Comparison of ENCODE assay signal across 10 mouse cellular contexts in genomic region chr5:64623653-64624052, GRCm38 (mm10).
DNase-seq lines count a peak whose midpoint lies in the region; ATAC-seq and TF ChIP-seq lines count a peak whose summit lies in the region.
"Had no signal": no experiment of that assay in that cellular context is flagged by ENCODE, and none has a peak within 500 bp of the region (broad histone marks: within the 10 kb centered on the region; RNA-seq: fewer than 3 reads in every experiment).

No protein-coding gene starts in this region.

- H3K27me3 ChIP-seq in intestine, embryonic 15.5 days (replicated peaks) = no peaks in the 10 kb centered on the region
- no peaks in the 10 kb centered on the region for H3K27me3 ChIP-seq in stomach, postnatal 0 days (ENCODE audit: control insufficient read depth, insufficient read depth, low read length)
- H3K27me3 ChIP-seq: forebrain, embryonic 15.5 days had no signal

- no peak overlapping the region for H3K4me3 ChIP-seq in intestine, embryonic 15.5 days (replicated peaks)
- no peak overlapping the region for H3K4me3 ChIP-seq in stomach, postnatal 0 days (ENCODE audit: low read depth, low read length)
- H3K4me3 ChIP-seq: forebrain, embryonic 15.5 days had no signal

- H3K9me3 ChIP-seq in intestine, embryonic 15.5 days = no peaks in the 10 kb centered on the region
- H3K9me3 ChIP-seq in stomach, postnatal 0 days (ENCODE audit: control insufficient read depth, low read length) = no peaks in the 10 kb centered on the region
- H3K9me3 ChIP-seq: forebrain, embryonic 15.5 days had no signal

- peak; percentile 92 for ATAC-seq in intestine, embryonic 15.5 days
- peak; percentile 87 for ATAC-seq in stomach, postnatal 0 days (ENCODE audit: low FRiP score, low TSS enrichment)
- ATAC-seq: forebrain, embryonic 15.5 days had no signal

- DNase-seq in left cerebral cortex, postnatal 4 days = peak; percentile 6
- no peak for DNase-seq in left cerebral cortex, adult 18-20 months (ENCODE audit: low spot score in 2 of 2)
- peak; percentile 64 for DNase-seq in large intestine, adult 2 months (ENCODE audit: low read depth, low spot score)
- DNase-seq in stomach, postnatal 0 days (ENCODE audit: low spot score) = peak; percentile 90
- DNase-seq in gastrocnemius, postnatal 36 days = no peak
- DNase-seq in heart, adult 9 months (ENCODE audit: low spot score in 2 of 2) = no peak
- no peak for DNase-seq in urinary bladder, postnatal 25 days (ENCODE audit: low spot score)
- DNase-seq: adrenal gland, postnatal 25 days had no signal

- no peak for TF ChIP-seq EP300 in stomach, postnatal 0 days (optimal IDR thresholded peaks at IDR 0.05)

- H3K27ac ChIP-seq in intestine, embryonic 15.5 days = peak overlapping the region; percentile 82
- peak overlapping the region; percentile 20; the same call in 1 of the 2 replicates for H3K27ac ChIP-seq in stomach, postnatal 0 days (replicated peaks)
- H3K27ac ChIP-seq: forebrain, embryonic 15.5 days had no signal

- TF ChIP-seq CTCF in stomach, postnatal 0 days (IDR thresholded peaks at IDR 0.05; ENCODE audit: low read depth) = no peak

- H3K36me3 ChIP-seq in intestine, embryonic 15.5 days = no peaks in the 10 kb centered on the region
- H3K36me3 ChIP-seq in stomach, postnatal 0 days (ENCODE audit: control insufficient read depth, insufficient read depth, low read length) = no peaks in the 10 kb centered on the region
- H3K36me3 ChIP-seq: forebrain, embryonic 15.5 days had no signal

- WGBS in intestine, embryonic 15.5 days = 48% methylated on average over 3 of the region's 3 CpGs
- 27% methylated on average over 3 of the region's 3 CpGs for WGBS in large intestine, adult 2 months
- WGBS in stomach, postnatal 0 days = 32% methylated on average over 3 of the region's 3 CpGs

- H3K9ac ChIP-seq in intestine, embryonic 15.5 days = no peak overlapping the region
- no peak overlapping the region for H3K9ac ChIP-seq in stomach, postnatal 0 days (ENCODE audit: low read length)
- H3K9ac ChIP-seq: forebrain, embryonic 15.5 days had no signal

- H3K4me1 ChIP-seq in intestine, embryonic 15.5 days (replicated peaks) = peaks cover 4% of the 10 kb centered on the region; the same call in 1 of the 2 replicates
- H3K4me1 ChIP-seq in stomach, postnatal 0 days (replicated peaks; ENCODE audit: control insufficient read depth, insufficient read depth) = no peaks in the 10 kb centered on the region
- H3K4me1 ChIP-seq: forebrain, embryonic 15.5 days had no signal

- H3K4me2 ChIP-seq in intestine, embryonic 15.5 days (replicated peaks) = peak overlapping the region; percentile 15; the same call in 1 of the 2 replicates
- H3K4me2 ChIP-seq in stomach, postnatal 0 days (replicated peaks; ENCODE audit: low read depth) = no peak overlapping the region
- H3K4me2 ChIP-seq: forebrain, embryonic 15.5 days had no signal

- intact Hi-C loops in left cerebral cortex, postnatal 4 days (cut with DNase I) = no loop called here
- intact Hi-C loops in gastrocnemius, postnatal 36 days (cut with DNase I) = no loop called here

Comparison
In these comparisons a context has a peak if more than half of its experiments do, and no peak if none do; other contexts are left out.
1. DNase-seq: peak in left cerebral cortex, postnatal 4 days (single experiment), large intestine, adult 2 months (single experiment) and stomach, postnatal 0 days (single experiment); none in left cerebral cortex, adult 18-20 months (0 of 2), gastrocnemius, postnatal 36 days (0 of 2), heart, adult 9 months (0 of 2) and urinary bladder, postnatal 25 days (single experiment).